Mouse (Mus musculus) spleen, adult 12 weeks (tissue): ENCODE measurements around the gene Ptgir.
"Not testable (repeated sequence)": the region's sequence is repeated elsewhere in the genome, so short reads cannot be mapped to it uniquely, and the experiment has no call there.

Experiments used
- DNase-seq: peaks from one replicate; pipeline ENCODE4 v3.0.0; 2022; ENCODE audit warnings: low spot score

The Ptgir gene

DNA sequence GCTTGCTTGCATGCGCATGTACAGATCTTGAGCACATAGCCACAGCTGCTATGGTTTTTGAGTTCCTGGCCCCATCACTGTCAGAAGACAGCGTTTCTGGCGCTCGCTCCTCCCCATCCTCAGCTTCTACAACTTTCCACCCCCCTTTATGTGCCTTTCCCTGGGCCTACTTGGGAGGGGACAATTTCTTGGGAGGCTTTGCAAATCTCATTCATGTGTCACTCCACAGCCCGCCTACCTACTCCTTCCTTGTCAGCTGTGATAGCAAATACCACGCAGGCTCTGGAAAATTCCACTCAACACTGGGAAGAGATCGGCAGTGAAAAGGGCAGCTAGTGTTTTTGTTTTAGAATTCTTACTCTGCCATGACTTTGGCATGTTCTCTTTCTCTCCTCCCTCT lies 34.0 kb downstream of the Ptgir start:
- DNase-seq = no peak

DNA sequence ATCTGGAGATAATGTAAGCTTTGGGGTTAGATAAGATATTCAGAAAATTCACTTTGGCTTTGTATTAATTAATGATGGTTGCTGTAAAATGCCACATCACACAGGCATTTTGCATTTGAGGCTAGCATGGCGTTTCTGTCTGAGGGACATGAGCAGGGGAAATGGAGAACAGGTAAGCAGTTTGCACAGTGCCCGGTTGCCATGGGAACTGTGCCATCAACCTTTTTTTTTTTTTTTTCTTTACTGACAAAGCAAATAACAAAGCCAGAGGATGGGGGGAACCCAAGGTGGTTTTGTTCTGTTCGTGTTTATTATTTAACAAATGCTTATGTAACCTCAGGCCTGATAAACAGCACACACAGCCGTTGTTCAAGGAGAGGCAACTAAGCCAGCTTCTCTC lies 36.6 kb downstream of the Ptgir start:
- DNase-seq = no peak

DNA sequence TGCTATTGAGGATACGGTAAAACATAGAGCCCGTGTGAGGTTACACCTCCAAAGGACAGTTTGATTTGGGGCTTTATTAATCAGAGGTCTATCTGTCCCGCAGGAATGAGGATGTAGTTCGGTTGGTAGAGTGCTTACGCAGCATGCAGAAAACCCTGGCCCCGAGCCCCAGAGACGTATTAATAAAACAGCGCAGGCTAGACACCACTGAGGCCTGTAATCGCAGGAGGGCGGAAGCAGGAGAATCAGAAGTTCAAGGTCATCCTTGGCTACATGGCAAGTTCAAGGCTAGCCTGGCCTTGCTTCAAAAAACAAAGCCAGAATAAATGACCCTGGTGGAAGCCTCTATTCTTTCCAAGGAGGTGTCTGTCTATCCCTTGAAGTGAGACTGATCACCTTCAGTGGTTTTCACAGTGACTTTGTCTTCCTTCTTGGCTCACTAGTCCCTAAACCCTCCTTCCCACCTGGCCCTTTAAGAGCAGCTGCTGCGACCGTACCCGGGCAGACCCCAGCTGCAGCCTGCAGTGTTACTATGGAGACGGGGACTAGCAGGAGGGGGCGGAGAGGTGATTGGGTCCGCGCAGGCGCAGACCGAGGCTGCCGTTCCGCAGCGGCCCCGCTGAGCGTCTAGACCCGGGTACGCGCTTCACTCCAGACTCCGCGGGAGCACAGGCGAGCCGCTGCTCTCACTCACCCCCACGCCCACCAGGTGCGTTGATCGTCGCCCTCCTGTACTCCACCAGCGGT lies 37.9 kb downstream of the Ptgir start, which contains the start of gene Pnmal2:
Gene Pnmal2 (plus strand): TSS at position 622 of the 747 bp plus-strand sequence.
- DNase-seq = no peak

DNA sequence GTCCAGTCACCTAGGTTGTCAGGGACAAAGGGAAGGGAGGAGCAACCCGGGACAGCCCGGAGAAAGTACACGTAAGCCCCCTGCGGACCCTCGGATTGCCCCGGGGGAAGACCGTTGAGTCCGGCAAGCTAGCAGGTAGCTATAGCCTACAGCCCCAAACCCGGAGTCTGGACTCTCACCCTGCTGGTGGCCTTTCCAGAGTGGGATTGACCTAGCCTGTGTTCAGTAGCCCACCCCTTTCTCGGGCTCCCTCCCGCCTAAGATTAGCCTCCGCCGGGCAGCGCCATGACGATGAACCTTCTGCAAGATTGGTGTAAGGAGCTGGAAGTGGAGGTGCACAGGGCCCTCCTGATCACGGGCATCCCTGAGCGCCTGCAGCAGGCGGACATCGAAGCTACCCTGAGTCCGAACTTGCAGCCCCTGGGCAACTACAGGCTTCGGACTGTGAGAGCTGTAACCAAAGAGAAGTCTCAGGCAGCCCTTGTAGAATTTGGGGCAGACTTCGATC lies 38.6 kb downstream of the Ptgir start:
- no peak for DNase-seq

DNA sequence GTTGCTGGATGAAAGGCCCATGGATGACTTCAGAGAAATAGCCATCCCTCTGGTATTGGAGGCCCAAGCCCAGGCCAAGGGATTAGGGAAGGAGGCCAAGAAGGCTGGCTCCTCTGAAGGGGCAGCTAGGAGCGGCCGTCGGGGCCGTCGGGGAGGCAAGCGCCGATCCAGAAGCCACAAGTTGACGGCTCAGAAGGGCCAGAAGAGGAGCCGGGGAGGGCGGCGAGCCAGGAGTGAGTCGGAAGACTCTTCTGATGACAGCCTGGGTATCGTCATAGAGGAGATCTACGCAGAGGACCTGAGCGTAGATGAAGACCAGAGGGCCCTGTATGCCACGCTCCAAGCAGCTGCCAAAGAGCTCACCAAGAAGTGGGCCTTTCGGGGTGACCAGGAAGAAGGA lies 39.1 kb downstream of the Ptgir start:
- DNase-seq = no peak

DNA sequence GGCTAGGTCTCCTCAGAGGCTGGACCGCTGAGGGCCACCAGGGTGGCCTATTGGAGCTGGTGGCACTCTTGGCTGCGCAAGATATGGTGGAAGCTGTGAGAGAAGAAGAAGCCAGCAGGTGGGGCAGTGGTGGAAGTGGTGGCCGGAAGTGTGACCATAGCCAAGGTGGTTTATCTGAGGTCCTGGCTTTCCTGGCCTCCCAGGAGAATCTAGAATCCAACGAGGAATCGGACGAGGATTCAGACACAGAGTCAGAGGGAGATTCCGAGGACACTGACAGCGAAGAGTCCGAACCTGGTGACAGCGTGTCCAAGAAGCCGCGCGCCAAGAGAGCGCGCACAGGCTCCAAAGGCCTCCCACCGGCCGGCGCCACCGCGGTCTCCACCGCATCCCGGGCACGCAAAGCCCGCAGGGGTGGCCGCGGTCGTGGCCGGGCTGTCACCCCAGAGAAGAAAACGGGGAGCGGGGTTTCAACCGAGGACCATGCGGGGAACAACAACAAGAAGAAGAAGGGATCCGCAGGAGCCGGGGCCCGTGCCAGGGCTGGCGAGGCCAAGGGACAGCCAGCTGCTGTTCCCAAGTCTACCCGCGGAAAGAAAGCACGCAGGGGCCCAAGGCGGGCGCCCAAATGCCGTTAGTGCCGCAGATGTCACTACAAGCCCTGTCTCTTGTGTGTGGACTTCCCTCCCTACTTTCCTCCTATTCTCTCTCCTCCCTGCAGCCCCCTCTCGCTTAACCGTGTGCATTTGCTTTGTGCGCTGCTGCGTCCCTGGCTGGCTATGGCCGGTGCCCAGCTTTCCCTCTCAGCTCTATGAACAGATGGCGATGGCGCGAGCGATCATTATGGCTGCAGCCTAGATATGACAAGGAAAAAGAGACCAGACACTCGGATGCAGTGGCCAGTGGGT lies 40.4 kb downstream of the Ptgir start:
- no peak for DNase-seq

DNA sequence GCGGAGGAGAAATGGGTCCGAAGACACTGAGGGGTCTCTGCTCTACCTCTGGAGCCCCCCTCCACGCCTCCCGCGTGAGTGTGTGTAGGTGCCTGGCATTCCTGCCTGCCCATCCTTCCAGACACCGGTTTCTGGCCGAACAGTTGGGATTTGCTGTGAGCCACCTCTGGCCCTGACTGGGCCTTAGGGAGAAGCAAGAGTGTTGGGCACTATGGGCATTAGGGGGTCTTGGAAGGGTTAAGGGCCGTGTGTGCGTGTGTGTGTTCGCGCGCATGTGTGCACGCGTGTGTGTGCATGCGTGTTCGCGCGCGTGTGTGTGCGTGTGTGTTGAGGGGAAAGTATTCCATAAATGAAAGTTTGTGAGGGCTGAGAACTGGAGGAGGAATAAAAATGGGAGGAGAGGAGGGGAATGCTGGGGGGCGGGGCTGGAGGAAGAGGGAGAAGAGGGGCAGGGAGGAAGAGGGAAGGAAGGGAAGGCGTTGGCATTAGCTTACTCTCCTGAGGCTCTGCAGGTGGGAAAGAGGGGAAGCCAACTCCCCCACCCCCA lies 41.1 kb downstream of the Ptgir start:
- DNase-seq = no peak

DNA sequence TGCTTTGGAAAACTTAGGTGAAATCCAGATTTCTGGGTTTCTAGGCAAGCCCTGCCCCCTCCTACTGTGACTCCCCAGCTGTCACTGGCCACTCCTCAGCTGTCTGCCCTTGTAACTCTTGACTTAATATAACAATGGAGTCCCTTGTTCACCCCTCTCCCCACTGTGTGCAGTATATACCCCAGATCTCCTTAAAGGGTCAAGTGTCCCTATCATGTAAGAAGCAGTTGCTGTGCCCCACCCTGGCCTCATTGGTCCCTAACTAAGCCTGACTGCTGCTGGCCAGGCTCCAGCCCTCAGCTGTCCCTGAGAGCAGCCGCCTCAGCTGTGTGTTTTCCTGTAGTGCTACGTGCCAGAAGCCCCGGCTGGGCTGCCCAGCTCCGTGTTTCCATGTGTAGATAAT lies 41.7 kb downstream of the Ptgir start:
- no peak for DNase-seq

DNA sequence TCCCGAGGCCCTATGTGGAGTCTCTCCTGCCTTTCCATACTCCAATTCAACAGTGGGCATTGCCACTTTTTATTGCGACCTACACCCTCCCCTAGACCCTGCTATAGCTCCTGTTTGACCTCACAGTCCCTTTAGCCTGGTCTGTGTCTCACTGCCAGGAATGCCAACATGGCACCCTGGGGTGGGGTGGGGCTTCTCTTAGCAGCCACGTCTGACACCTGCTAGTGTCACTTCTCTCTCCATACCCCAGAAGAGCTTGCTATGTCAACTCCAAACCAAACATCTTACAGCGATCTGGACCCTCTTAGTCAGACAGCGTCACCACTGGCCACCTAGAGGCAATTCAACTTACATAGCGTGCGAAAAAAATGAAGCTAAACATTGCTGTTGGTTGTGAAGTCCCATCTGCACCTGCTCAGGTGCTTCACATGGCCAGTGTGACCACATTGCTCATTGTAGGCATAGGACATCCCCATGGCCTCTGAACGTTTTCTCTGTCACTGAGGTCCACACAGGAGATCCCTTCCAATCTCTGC lies 42.7 kb downstream of the Ptgir start:
- no peak for DNase-seq

DNA sequence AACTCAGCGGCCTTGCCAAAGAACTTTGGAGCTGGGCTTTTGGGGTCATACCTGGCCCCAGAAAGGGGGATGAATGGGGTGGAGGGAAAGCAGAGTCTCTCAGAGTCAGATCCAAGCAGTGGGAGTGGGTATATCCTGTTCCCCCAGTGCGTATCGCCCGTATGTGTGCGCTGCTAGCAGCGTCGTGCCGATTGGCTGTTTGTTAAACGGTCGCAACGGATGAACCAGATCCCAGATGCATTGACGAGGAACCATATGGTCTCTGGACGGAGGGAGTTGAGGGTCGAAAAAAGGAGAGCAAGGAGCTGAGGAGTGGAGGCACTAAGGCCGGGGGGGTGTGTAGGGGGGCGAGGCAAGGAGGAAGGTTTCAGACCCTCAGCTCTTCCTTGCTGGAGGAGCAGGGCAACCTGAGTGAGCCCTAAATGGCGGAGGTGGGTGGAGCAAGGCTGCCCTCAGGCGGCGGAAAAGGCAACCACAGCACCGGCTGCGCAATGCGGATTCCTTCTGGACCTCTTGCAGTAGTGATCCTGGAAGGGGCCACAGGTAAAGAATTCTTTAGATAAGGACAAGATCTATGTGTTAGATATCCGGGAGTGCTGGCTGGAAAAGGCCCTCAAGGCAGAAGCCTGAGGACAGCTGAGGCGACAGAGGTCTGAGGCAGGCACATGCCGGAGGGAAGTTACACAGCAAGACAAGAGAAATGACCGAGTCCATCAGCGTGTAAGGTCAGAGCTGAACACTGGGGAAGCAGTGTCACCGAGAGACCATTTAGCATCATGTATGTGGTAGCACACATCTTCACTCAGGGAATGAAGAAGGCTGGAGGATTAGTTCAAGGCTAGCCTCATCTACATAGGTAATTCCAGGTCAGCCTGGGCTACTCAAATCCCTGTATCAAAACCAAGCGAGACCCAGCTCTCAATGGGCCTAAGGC lies 43.9 kb downstream of the Ptgir start:
- no peak for DNase-seq

DNA sequence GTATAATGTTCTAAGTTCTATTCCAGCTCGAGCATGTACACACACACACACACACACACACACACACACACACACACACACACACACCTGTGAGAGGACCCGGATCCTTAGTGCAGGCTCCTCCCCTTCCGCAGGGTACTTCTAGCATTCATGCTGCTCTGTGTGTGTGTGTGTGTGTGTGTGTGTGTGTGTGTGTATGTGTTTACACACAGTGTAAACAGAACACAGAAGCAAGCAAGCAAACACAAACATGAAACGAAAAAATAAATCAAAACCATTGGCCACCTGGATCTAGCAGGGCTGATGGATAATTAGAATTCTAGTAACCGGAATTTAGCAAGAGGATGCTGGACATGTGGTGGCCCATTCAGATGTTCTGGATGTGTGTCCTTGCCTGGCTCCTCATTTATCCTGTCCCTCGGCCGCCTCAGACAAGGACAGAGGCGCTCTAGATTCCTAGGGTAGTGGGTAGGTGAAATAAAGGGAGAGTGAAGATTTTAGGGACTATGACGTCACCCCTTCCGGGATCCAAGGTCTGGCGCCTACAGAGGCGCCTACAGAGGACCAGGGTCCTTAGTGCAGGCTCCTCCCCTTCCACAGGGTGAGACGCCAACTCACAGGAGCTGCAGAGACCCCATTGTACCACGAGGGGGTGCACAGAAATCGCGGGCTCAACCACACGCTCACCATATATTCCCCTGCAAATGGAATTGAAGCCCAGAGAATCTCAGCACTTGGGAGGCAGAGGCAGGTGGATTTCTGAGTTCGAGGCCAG lies 44.8 kb downstream of the Ptgir start:
- DNase-seq = peak; percentile 58

DNA sequence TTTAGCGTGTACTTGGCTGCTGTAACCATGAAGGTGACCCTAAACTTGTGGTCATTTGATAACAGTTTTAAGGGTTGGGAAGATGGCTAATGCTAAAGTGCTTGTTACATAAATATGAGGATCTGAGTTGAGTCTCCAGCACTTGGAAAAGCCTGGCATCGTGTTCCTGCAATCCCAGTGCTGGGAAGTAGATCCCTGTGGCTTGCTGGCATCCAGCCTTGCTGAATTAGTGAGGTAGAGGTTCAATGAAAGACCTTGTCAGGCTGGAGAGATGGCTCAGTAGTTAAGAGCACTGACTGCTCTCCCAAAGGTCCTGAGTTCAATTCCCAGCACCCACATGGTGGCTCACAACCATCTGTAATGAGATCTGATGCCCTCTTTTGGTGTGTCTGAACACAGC lies 47.5 kb downstream of the Ptgir start:
- DNase-seq = not testable (repeated sequence)

DNA sequence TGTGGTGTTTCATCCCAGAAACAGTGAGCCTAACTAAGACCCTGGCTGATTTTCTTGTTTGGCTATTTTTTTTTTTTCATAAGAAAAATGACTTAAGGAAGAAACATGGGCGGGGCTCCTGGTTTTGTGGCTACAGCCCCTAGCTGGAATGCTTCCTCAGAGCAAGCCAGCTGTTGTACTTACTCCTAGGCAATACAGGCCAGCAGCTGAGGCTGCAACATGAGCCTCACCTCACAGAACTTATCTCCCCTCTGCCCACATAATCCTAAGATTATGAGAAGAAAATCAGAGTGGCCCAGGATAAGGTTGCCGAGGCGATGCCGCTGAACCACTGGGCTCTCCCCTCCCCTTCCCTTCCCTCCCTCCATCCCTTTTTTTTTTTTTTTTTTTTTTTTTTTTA lies 49.4 kb downstream of the Ptgir start:
- DNase-seq = no peak

DNA sequence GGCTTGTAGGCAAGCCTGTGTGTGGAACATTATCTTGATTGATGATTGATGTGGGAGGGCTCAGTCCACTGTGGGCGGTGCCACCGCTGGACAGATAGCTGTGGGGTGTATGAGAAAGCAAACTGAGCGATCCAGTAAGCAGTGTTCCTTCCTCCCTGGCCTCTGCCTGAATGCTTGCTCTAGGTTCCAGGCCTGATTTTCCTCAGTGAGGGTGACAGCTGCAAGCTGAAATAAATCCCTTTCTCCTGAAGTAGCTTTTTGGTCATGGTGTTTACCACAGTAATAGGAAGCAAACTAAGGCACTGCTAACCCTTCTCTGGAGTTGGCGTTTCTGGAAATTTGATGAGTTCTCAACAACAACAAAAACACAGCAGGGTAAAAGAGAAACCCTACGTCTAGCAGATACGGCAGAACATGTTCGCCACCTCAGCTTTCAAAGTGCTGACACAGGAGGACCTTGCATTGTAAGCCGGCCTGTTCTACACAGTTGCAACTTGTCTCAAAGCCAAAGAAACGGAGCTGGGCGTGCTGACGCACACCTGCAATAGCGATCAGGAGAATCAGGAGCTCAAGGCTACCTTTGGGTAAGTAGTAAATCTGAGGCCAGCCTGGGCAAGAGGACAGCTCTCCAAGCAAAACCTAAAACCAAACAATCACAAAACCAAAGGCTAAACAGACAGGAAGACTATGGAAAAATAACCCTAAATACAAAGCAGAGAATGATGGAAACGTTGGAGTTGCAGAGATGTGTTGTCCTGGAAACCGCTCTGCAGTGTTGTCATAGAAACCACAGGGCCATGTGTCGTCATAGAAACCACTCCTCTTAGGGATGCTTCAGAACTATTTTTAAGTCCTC lies 50.3 kb downstream of the Ptgir start:
- no peak for DNase-seq

DNA sequence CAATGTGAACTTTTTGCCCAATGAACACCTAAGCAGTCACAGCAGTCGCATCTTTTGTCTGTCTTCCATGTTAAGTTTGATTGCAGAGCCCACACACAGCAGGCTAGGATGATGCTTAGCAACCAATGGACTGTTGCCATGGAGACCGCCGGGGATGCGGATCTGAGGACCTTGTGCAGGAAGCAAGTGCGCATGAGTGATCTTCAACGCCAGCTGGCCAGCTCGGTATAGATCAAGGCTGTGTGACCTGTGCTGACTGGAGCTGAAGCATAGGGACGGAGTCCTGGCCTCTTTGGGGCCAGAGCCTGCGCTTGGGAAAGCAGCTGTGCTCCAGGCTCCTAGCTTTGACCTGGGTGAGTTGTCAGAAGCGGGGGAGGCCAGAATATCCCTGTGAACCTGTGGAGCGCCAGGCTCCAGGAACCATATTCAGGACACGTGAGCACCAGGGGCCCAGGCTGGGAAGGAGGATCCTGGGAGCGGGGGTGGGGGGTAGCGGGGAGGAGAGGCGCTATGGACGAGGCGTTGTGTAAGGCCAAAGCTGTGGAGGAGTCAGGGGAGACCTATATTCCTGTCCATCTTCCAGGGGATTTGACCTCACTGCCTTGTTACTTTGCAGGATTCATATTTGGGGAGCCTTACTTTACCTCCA lies 53.4 kb downstream of the Ptgir start, which contains the start of gene Pnmal1:
Gene Pnmal1 (plus strand): TSS at position 141 of the 649 bp plus-strand sequence.
- no peak for DNase-seq
